Mouse (Mus musculus): Measurements from ENCODE around the gene Zfp799.

DNA sequence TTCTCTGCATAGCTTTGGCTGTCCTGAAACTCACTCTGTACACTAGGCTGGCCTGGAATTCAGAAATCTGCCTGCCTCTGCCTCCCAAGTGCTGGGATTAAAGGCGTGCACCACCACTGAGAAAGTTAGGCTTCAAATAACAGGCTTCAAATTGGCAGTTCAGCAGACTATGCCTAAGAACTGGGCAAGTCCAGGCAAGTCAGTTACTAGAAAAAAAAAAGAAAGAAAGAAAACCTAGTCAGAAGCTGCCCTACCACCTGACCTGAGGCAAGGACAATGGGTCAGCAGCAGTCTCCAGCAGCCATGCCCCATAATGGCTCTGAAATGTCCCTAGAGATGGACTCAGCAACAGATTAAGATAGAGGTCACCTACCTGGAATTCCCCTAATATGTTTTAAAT, 41.4 kb upstream of the Zfp799 start:
- TF ChIP-seq CTCF (IDR thresholded peaks at IDR 0.05; ENCODE audit: low read depth, low read length) (no peak), TAL1 (conservative IDR thresholded peaks at IDR 0.05; ENCODE audit: low read depth, low read length) (no peak), POLR2AphosphoS5 (IDR thresholded peaks at IDR 0.05; ENCODE audit: insufficient replicate concordance, low read depth, low read length) (no peak)

Measured in G1E (cell line).